Mouse (Mus musculus): ENCODE results near the gene Fbxw15. TPM values are rescaled to one million over a fixed set of nuclear protein-coding genes. Genes with fewer than 3 reads are reported as not detected.

Fbxw15 gene
- polyA plus RNA-seq (2015; fragmentation: Nextera tagmentation; extraction: Ambion mirVana): 0.17 TPM in 1 of 2 replicates, not detected in the other

DNA sequence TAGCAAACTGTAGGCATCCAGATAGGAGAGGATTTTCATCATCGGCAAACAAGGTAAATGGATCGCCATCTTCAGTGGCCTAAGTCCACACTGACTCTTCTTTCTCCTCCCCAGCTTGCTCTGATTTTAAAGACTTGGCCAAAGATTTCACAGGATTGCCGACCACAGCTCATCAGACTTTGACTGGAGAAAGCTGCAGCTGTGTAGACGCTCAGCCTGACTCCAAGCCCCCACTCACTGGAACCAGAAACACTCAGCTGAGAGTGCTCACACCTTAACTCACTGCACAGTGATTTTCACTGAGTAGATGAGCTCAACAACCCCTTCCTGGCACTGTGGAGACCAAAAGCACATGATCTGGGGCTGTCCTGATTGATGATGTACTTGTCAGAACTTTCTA, at the start of gene Fbxw15:
Fbxw15 (minus strand) TSS at position 101 of the 400 bp plus-strand sequence.

Other genes with a start within 250 kb of the Fbxw15 start
- 0.29 TPM in 1 of 2 replicates, not detected in the other for gene Fbxw28, start 228.6 kb downstream of the Fbxw15 start, polyA plus RNA-seq (2015; fragmentation: Nextera tagmentation; extraction: Ambion mirVana)
- gene Fbxw22, start 164.0 kb downstream of the Fbxw15 start, polyA plus RNA-seq (2015; fragmentation: Nextera tagmentation; extraction: Ambion mirVana): 0.48 and 0.68 TPM in 2 replicates
- 0.19 and 0.34 TPM in 2 replicates for gene Fbxw16, start 119.1 kb downstream of the Fbxw15 start, polyA plus RNA-seq (2015; fragmentation: Nextera tagmentation; extraction: Ambion mirVana)
- 0.10 TPM in 1 of 2 replicates, not detected in the other for gene Fbxw19, start 72.4 kb downstream of the Fbxw15 start, polyA plus RNA-seq (2015; fragmentation: Nextera tagmentation; extraction: Ambion mirVana)
- gene Fbxw24, start 57.8 kb upstream of the Fbxw15 start, polyA plus RNA-seq (2015; fragmentation: Nextera tagmentation; extraction: Ambion mirVana): 0.22 TPM in 1 of 2 replicates, not detected in the other
- gene Fbxw25, start 96.4 kb upstream of the Fbxw15 start, polyA plus RNA-seq (2015; fragmentation: Nextera tagmentation; extraction: Ambion mirVana): 0.08 TPM in 1 of 2 replicates, not detected in the other
- 0.51 and 1.4 TPM in 2 replicates for gene Fbxw18, start 134.4 kb upstream of the Fbxw15 start, polyA plus RNA-seq (2015; fragmentation: Nextera tagmentation; extraction: Ambion mirVana)
- gene Fbxw26, start 177.8 kb upstream of the Fbxw15 start, polyA plus RNA-seq (2015; fragmentation: Nextera tagmentation; extraction: Ambion mirVana): 0.28 and 0.90 TPM in 2 replicates
- gene Fbxw27, start 222.4 kb upstream of the Fbxw15 start, polyA plus RNA-seq (2015; fragmentation: Nextera tagmentation; extraction: Ambion mirVana): 6.0 and 6.1 TPM in 2 replicates
- 2.8 and 2.9 TPM in 2 replicates for gene Spink8, start 244.0 kb upstream of the Fbxw15 start, polyA plus RNA-seq (2015; fragmentation: Nextera tagmentation; extraction: Ambion mirVana)

Measured in urinary bladder, postnatal 0 days (tissue).